Mouse (Mus musculus) megakaryocyte, embryonic 14.5 days (primary cell): ENCODE measurements around the gene Celf6.

ENCODE experiments used
- FLI1 ChIP-seq: IDR thresholded peaks from 2 replicates; pipeline ENCODE4 v1.6.1; 2012; ENCODE audit warnings: low read length, inconsistent platforms, mixed read lengths
- GATA1 ChIP-seq: IDR thresholded peaks from 3 replicates; pipeline ENCODE4 v1.6.1; 2012; ENCODE audit warnings: mixed read lengths, low read length, inconsistent platforms, borderline replicate concordance

DNA sequence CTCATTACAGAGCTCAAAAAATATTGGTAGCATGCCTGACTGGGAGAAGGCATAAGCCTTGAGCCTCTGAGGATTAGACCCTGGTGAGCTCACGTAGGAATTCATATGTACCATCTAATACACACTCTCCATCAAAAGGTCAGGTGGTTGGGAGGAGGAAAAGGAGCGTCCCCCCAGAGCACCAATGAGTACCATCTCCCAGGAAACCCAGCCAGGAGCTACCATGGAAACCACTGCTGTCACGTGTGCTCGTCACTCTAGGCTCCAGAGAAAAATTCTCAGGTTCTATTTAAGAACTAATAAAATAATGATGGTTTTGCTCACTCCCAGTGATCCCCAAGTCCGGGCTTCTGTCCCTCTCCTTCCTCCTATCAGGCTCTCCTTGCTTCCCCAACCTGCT is 10.5 kb downstream of the Celf6 start:
- TF ChIP-seq GATA1 (no peak), FLI1 (no peak)
